Mouse (Mus musculus) limb, embryonic 11.5 days (tissue): ENCODE measurements at regions not wholly inside any gene's neighbourhood (a gene's known extent, or its start where the extent isn't known, plus 50 kb on each side); places are given as distances from the start of the nearest gene placed in this dataset.

Source experiments
- ATAC-seq: fragments of 200-750 bp; cut with Nextera tagmentation; 2 replicates; pipeline ENCODE4 v1.8.0; 2017; ENCODE audit warnings: low read depth; ENCODE audit not compliant: insufficient number of reproducible peaks, low FRiP score, low TSS enrichment
- DNase-seq: peaks from one replicate; pipeline ENCODE4 v3.0.0-alpha.2; 2015; ENCODE audit warnings: low spot score
- H3K27ac ChIP-seq: fragments of 300-500 bp; sonication (generic); replicated peaks from 2 replicates; pipeline ENCODE4 v1.5.1; 2014; ENCODE audit warnings: low read depth, mild to moderate bottlenecking, low read length
- H3K27me3 ChIP-seq: fragments of 300-500 bp; sonication (generic); 2 replicates; pipeline ENCODE4 v1.6.1; 2014; ENCODE audit warnings: mild to moderate bottlenecking, low read length, mixed read lengths; ENCODE audit not compliant: control insufficient read depth, insufficient read depth
- H3K36me3 ChIP-seq: fragments of 300-500 bp; sonication (generic); 2 replicates; pipeline ENCODE4 v1.6.1; 2014; ENCODE audit warnings: mild to moderate bottlenecking, low read length, moderate library complexity, mixed read lengths; ENCODE audit not compliant: control insufficient read depth, insufficient read depth
- H3K4me1 ChIP-seq: fragments of 300-500 bp; sonication (generic); 2 replicates; pipeline ENCODE4 v1.6.1; 2014; ENCODE audit warnings: low read length, mixed read lengths; ENCODE audit not compliant: control insufficient read depth, insufficient read depth
- H3K4me2 ChIP-seq: fragments of 300-500 bp; sonication (generic); 2 replicates; pipeline ENCODE4 v1.6.1; 2014; ENCODE audit warnings: low read depth, mild to moderate bottlenecking, moderate library complexity; ENCODE audit not compliant: severe bottlenecking
- H3K4me3 ChIP-seq: fragments of 300-500 bp; sonication (generic); 2 replicates; pipeline ENCODE4 v1.5.1; 2014; ENCODE audit warnings: low read depth, low read length
- H3K9ac ChIP-seq: fragments of 300-500 bp; sonication (generic); 2 replicates; pipeline ENCODE4 v1.6.1; 2014; ENCODE audit warnings: mild to moderate bottlenecking, low read length
- H3K9me3 ChIP-seq: fragments of 300-500 bp; sonication (generic); 2 replicates; pipeline ENCODE4 v1.6.1; 2016; ENCODE audit warnings: low read length; ENCODE audit not compliant: control insufficient read depth
- WGBS: fragments of 180-500 bp; shearing (Covaris S2); extraction: QIAGEN DNeasy Blood & Tissue Kit; methylation state at CpG from one replicate; pipeline ENCODE4 v1.1.7; 2014; 5-methylcytosine and 5-hydroxymethylcytosine counted together

DNA sequence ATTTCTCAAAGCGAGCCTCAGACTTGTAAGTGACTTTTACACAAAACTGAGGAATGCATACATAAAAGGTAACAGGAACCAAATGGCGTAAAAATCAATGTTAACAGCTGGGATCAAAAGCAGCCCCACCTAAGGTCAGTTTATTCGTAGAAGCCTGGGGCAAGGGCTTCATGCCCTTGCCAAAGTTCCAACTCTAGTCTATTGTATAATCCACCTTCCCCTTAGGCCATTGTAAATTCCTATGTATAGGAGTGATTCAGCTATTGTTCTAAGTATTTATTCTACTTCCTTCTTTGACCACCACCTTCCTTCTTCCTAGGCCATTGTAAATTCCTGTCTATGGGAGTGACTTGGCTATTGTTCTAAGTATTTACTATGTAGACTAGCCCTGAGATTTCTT is 337.5 kb upstream of the Xrcc4 start:
- H3K9ac ChIP-seq: no peak overlapping the region
- no peak overlapping the region for H3K4me3 ChIP-seq
- ATAC-seq: no peak
- no peaks in the 10 kb centered on the region for H3K9me3 ChIP-seq
- H3K27ac ChIP-seq: no peak overlapping the region
- H3K36me3 ChIP-seq: no peaks in the 10 kb centered on the region
- no peaks in the 10 kb centered on the region for H3K27me3 ChIP-seq
- H3K4me2 ChIP-seq: no peak overlapping the region
- no peaks in the 10 kb centered on the region for H3K4me1 ChIP-seq
- DNase-seq: no peak
- WGBS: 83% methylated on average over 3 of the region's 3 CpGs

DNA sequence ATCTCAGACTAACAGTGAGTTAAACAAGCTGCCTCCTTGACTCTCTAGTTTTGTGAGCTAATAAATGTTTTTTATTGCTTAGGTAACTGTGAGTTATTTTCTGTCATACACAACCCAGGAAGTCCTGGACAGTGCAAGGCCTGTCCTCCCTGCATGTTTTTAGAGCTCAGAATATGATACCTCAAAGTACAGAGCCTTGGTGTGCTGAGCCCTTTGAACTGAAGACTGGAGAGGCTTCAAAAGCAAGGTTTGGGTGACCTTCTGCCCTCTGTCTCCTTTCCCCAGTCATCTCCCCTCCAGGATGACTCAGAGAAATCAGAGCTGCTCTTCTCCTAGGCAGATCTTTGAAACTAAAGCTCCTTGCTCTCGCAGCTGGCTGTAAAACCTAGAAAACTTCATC is 336.0 kb upstream of the Xrcc4 start:
- H3K4me3 ChIP-seq: no peak overlapping the region
- no peak overlapping the region for H3K4me2 ChIP-seq
- WGBS: 18% methylated on average over 1 of the region's 1 CpGs
- no peak overlapping the region for H3K27ac ChIP-seq
- DNase-seq (no peak), ATAC-seq (no peak)
- no peak overlapping the region for H3K9ac ChIP-seq
- H3K27me3 ChIP-seq: no peaks in the 10 kb centered on the region
- H3K36me3 ChIP-seq: no peaks in the 10 kb centered on the region
- H3K4me1 ChIP-seq: no peaks in the 10 kb centered on the region
- no peaks in the 10 kb centered on the region for H3K9me3 ChIP-seq

DNA sequence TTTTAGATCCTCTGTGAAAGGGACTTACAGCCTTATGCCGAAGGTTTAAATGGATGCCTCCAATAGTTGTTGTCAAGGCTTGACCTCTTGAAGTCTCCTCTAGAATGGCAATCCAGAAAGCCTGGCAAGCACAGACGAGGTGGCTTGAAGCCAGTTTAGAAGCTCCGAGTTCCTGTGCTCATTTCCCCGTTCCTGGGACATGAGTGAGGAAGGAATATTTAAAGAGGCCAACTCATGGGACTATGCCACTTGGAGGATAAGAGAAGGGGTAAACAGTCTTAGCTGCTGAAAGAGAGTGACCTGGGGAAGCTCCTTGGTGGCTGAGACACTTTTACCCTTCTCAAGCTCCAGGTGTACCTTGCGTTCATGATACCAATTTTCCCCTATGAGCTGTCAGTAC is 335.1 kb upstream of the Xrcc4 start:
- Histone ChIP-seq H3K27me3 (no peaks in the 10 kb centered on the region), H3K4me1 (no peaks in the 10 kb centered on the region), H3K4me2 (no peak overlapping the region), H3K36me3 (no peaks in the 10 kb centered on the region), H3K9me3 (no peaks in the 10 kb centered on the region), H3K9ac (no peak overlapping the region), H3K27ac (no peak overlapping the region), H3K4me3 (no peak overlapping the region)
- ATAC-seq: no peak
- 89% methylated on average over 5 of the region's 5 CpGs for WGBS
- no peak for DNase-seq

DNA sequence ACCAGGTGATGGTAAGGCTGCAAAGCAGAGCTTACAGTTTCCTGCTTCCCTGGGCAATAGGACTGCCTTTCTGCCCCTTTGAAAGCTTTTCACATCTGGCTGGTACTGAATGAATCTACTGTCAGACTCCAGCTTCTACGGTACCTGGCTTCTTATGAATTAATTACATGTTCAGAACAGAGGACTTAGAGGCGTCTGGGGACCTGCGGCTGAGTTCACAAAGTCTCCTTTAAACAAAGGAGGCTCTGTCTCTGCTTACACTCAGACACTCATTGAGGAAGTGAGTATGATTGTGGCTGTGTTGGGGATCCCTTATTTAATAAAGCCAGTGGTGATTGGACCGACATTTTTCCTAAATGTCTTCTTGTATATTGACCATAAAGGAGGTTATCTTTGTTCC is 331.6 kb upstream of the Xrcc4 start:
- Histone ChIP-seq H3K4me2 (no peak overlapping the region), H3K4me1 (no peaks in the 10 kb centered on the region), H3K36me3 (no peaks in the 10 kb centered on the region), H3K27ac (peak overlapping the region; percentile 52; the same call in 1 of the 2 replicates), H3K27me3 (no peaks in the 10 kb centered on the region), H3K9ac (no peak overlapping the region), H3K9me3 (no peaks in the 10 kb centered on the region), H3K4me3 (no peak overlapping the region)
- DNase-seq: peak; percentile 32
- ATAC-seq: peak; percentile 85
- WGBS: 34% methylated on average over 4 of the region's 4 CpGs

DNA sequence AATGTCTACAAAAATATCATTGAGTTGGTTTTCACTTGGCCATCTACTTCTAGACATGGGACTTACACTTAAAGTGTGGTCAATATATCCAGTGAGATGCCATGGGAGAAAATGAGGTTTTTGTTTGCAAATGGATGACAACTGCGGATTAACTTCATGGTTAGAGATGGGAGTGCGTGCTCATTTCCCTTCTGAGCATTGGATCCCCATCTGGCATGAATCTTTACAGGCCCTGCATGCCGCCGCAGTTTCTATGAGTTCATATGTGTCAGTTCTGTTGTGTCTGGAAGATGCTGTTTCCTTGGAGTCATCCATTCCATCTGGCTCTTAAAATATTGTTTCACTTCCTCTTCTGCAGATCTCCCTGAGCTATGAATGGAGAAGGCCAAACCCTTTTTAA is 315.0 kb upstream of the Xrcc4 start:
- ATAC-seq: no peak
- 95% methylated on average over 4 of the region's 4 CpGs for WGBS
- no peak overlapping the region for H3K4me3 ChIP-seq
- H3K9ac ChIP-seq: no peak overlapping the region
- H3K27me3 ChIP-seq: no peaks in the 10 kb centered on the region
- H3K4me2 ChIP-seq: no peak overlapping the region
- no peaks in the 10 kb centered on the region for H3K36me3 ChIP-seq
- no peaks in the 10 kb centered on the region for H3K9me3 ChIP-seq
- H3K4me1 ChIP-seq: no peaks in the 10 kb centered on the region
- no peak for DNase-seq
- H3K27ac ChIP-seq: no peak overlapping the region

DNA sequence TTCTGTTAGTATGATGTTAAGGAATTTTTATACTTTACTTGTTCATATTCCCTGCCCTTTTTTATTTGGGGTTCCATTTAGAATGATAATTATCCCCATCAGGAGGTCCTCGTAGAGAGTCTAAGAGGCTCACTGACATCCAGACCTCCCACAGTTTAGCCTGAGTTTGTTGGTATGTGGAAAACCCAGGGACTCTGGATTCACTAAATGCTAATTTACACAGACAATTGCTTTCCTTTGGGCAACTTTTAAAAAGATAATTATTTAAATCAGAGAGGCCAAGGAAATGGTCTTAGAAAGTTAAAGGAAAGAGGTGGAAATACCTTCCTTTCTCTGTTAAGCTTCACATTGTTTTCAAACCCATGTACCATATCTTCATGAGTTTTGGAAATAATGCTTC is 312.7 kb upstream of the Xrcc4 start:
- ATAC-seq (no peak), DNase-seq (no peak)
- Histone ChIP-seq H3K9ac (no peak overlapping the region), H3K4me3 (no peak overlapping the region), H3K4me2 (no peak overlapping the region), H3K9me3 (no peaks in the 10 kb centered on the region), H3K4me1 (no peaks in the 10 kb centered on the region), H3K27ac (no peak overlapping the region), H3K36me3 (no peaks in the 10 kb centered on the region), H3K27me3 (no peaks in the 10 kb centered on the region)
- WGBS: 43% methylated on average over 1 of the region's 1 CpGs

DNA sequence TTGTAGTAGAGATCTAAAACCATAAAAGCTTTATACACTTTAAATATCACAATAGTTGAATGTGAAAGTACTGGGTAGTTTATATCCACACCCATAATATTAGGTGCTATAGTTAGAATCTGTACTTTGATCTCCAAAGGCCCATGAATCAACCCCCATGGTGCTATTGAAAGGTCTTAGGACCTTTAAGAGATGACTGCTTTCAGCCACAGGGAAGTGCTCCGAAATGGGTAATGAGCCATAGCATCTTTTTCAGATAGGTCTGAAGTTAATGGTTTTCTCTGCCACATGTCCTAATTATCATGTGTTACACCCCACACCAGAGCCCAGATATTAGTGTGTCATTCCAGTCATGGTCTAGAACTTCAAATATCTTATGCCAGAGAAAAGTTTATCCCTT is 312.1 kb upstream of the Xrcc4 start:
- Histone ChIP-seq H3K4me2 (no peak overlapping the region), H3K4me3 (no peak overlapping the region), H3K9me3 (no peaks in the 10 kb centered on the region), H3K4me1 (no peaks in the 10 kb centered on the region), H3K36me3 (no peaks in the 10 kb centered on the region), H3K27me3 (no peaks in the 10 kb centered on the region), H3K27ac (no peak overlapping the region), H3K9ac (no peak overlapping the region)
- DNase-seq: no peak
- no peak for ATAC-seq
- 72% methylated on average over 1 of the region's 1 CpGs for WGBS

DNA sequence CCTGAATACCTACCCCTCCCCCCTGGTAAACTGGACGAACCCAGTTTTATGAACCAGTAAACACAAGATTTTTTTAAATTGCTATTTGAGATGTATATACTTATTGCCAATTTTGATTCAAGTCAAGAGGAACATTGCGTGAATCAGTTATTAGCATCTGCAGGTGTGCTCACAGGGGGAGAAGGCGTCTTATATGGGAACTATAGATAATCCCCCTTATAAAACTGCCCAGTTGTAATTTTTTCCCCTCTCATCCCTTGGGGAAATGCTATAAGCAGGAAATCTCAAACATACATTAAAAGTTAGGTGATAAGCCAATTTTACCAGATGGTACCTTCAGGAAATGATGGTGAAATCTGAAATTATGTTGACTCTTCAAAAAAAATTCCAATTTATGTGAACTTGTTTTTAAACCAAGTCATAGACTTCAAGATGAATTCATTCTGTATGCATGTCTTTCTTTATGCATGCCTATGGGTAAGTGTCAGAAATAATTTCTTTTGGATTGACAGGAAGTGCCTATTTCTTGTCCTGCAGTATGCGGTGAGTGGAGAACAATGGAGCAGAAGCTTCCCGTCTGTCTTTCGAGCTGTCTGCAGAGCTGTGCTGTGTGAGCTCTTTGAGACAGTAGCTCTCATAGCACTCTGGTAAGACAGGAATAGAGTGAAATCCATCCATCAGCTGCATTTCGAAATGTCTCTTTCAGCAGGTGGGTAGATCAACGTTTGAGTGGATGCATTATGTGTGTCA is 306.0 kb upstream of the Xrcc4 start:
- no peak for DNase-seq

DNA sequence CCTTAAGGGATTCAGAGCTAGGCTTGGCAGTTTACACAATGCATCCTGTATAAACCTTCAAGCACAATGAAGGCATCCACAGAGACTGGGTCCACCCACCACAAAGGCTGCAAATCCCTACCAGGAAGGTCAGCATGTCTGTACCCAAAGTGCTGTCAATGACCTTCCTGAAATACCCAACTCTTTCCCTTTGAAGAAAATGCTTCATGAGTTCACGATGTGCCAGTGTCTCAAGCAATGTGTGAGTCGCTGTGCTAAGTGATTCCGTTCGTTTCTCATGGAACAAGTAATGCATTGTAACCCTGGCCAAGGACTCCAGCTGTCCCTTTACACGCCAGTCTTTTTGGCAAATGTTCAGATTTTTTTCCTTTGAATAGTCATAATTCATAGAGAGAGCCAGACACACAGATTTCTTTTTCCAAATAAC is 305.4 kb upstream of the Xrcc4 start:
- no peak for ATAC-seq
- WGBS: 78% methylated on average over 5 of the region's 5 CpGs
- H3K9me3 ChIP-seq: no peaks in the 10 kb centered on the region
- H3K9ac ChIP-seq: no peak overlapping the region
- no peak for DNase-seq
- no peaks in the 10 kb centered on the region for H3K27me3 ChIP-seq
- no peak overlapping the region for H3K27ac ChIP-seq
- no peak overlapping the region for H3K4me3 ChIP-seq
- no peaks in the 10 kb centered on the region for H3K4me1 ChIP-seq
- H3K36me3 ChIP-seq: no peaks in the 10 kb centered on the region
- no peak overlapping the region for H3K4me2 ChIP-seq

More for the DNA sequence above, 306.0 kb upstream of the Xrcc4 start:
- no peaks in the 10 kb centered on the region for H3K36me3 ChIP-seq
- H3K27me3 ChIP-seq: no peaks in the 10 kb centered on the region
- H3K9ac ChIP-seq: no peak overlapping the region
- no peaks in the 10 kb centered on the region for H3K9me3 ChIP-seq
- H3K4me1 ChIP-seq: no peaks in the 10 kb centered on the region
- H3K4me2 ChIP-seq: no peak overlapping the region
- H3K4me3 ChIP-seq: no peak overlapping the region
- no peak for ATAC-seq
- 84% methylated on average over 8 of the region's 8 CpGs for WGBS
- H3K27ac ChIP-seq: no peak overlapping the region
